Mouse (Mus musculus): ENCODE measurements around the gene Gpr155. TPM values are rescaled to one million over a fixed set of nuclear protein-coding genes. Genes with fewer than 3 reads are reported as not detected.

Gene Gpr155
- 7.7 and 8.2 TPM in 2 replicates for polyA plus RNA-seq (2015; fragmentation: Nextera tagmentation; extraction: Ambion mirVana)

GRCm38 (mm10) chr2:73386356-73387046, at the start of gene Gpr155:
Gene Gpr155, minus strand, starts transcription at chr2:73386572.
- Histone ChIP-seq H3K4me3 (ENCODE audit: low read length) (peak within 1 kb of the TSS; percentile 59), H3K36me3 (ENCODE audit: insufficient read depth, low read length) (no peaks in the 10 kb centered on the region), H3K4me2 (replicated peaks; ENCODE audit: low read depth, low read length) (peak within 1 kb of the TSS; percentile 74), H3K9ac (replicated peaks; ENCODE audit: low read length) (peak within 1 kb of the TSS; percentile 59), H3K9me3 (ENCODE audit: low read length) (no peaks in the 10 kb centered on the region), H3K4me1 (ENCODE audit: insufficient read depth, low read length) (peaks cover 10% of the 10 kb centered on the region), H3K27me3 (ENCODE audit: insufficient read depth, low read length) (no peaks in the 10 kb centered on the region), H3K27ac (ENCODE audit: low read length) (peak within 1 kb of the TSS; percentile 67)
- peak; percentile 99 for ATAC-seq (ENCODE audit: low FRiP score, low TSS enrichment)
- under 1% methylated on average over 44 of the region's 44 CpGs for WGBS

DNA sequence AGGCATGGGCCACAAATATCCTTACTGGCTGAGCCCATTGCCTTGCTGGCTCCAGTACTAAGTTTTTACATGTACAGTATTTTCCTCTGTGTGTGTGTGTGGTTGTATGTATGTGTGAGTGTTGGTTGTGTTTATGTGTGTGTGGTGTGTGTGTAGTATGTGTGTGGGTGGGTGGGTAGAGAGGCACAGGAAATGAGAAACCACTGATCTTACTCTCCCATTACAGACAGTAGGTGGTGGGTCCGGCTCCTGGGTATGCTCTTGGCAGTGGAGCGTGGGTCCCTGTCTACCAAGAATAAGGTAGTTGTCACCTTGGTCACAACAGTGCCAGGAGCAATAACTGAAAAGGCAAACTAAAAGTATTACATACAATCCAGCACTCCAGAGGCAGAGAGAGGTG, 49.5 kb upstream of the Gpr155 start:
- Histone ChIP-seq H3K4me2 (replicated peaks; ENCODE audit: low read depth, low read length) (no peak overlapping the region), H3K9me3 (ENCODE audit: low read length) (no peaks in the 10 kb centered on the region), H3K4me3 (ENCODE audit: low read length) (no peak overlapping the region), H3K9ac (replicated peaks; ENCODE audit: low read length) (no peak overlapping the region), H3K4me1 (ENCODE audit: insufficient read depth, low read length) (0 out of 2 replicates have a peak, but pooled peaks cover 3% of the 10 kb centered on the region), H3K36me3 (ENCODE audit: insufficient read depth, low read length) (peaks cover 35% of the 10 kb centered on the region), H3K27me3 (ENCODE audit: insufficient read depth, low read length) (no peaks in the 10 kb centered on the region), H3K27ac (ENCODE audit: low read length) (no peak overlapping the region)
- no peak for ATAC-seq (ENCODE audit: low FRiP score, low TSS enrichment)
- WGBS, result 89% methylated on average over 2 of the region's 2 CpGs

- peak; percentile 69; the same call in 1 of the 2 replicates for ATAC-seq (ENCODE audit: low FRiP score, low TSS enrichment)
- no peaks in the 10 kb centered on the region for H3K27me3 ChIP-seq (ENCODE audit: insufficient read depth, low read length)
- 24% methylated on average over 14 of the region's 14 CpGs for WGBS
- H3K4me3 ChIP-seq (ENCODE audit: low read length), result peak overlapping the region; percentile 21; the same call in 1 of the 2 replicates
- H3K4me2 ChIP-seq (replicated peaks; ENCODE audit: low read depth, low read length), result peak overlapping the region; percentile 42
- H3K27ac ChIP-seq (ENCODE audit: low read length), result peak overlapping the region; percentile 51; the same call in 1 of the 2 replicates
- peaks cover 18% of the 10 kb centered on the region for H3K36me3 ChIP-seq (ENCODE audit: insufficient read depth, low read length)
- no peaks in the 10 kb centered on the region for H3K9me3 ChIP-seq (ENCODE audit: low read length)
- H3K9ac ChIP-seq (replicated peaks; ENCODE audit: low read length), result peak overlapping the region; percentile 31; the same call in 1 of the 2 replicates
- 0 out of 2 replicates have a peak, but pooled peaks cover 3% of the 10 kb centered on the region for H3K4me1 ChIP-seq (ENCODE audit: insufficient read depth, low read length)
Observed at GRCm38 (mm10) chr2:73431959-73432396, 45.6 kb upstream of the Gpr155 start.

- ATAC-seq (ENCODE audit: low FRiP score, low TSS enrichment), result no peak
- peaks cover 7% of the 10 kb centered on the region for H3K36me3 ChIP-seq (ENCODE audit: insufficient read depth, low read length)
- WGBS, result 70% methylated on average over 21 of the region's 21 CpGs
- no peak overlapping the region for H3K4me2 ChIP-seq (replicated peaks; ENCODE audit: low read depth, low read length)
- no peak overlapping the region for H3K27ac ChIP-seq (ENCODE audit: low read length)
- H3K9me3 ChIP-seq (ENCODE audit: low read length), result no peaks in the 10 kb centered on the region
- H3K9ac ChIP-seq (replicated peaks; ENCODE audit: low read length), result no peak overlapping the region
- H3K27me3 ChIP-seq (ENCODE audit: insufficient read depth, low read length), result no peaks in the 10 kb centered on the region
- H3K4me3 ChIP-seq (ENCODE audit: low read length), result no peak overlapping the region
- 0 out of 2 replicates have a peak, but pooled peaks cover 3% of the 10 kb centered on the region for H3K4me1 ChIP-seq (ENCODE audit: insufficient read depth, low read length)
Observed at GRCm38 (mm10) chr2:73428803-73429468, 42.6 kb upstream of the Gpr155 start.

DNA sequence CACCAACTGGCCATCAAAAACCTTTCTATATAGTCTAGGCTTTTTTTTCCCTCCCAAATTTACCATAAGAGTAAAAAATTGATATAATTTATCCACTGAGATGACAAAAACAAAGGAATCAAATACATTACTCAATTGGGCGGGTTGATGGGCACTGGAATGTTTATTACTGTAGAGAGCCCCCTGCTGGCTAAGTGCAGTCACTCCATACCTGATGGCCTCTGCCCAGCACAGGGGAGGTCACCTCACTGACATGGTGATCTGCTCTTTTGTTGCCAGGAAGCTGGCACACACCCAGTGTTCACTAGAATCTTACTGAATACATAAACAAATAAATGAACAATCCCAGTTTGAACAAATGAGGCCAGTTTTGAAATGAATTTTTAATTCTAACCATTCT, 40.9 kb upstream of the Gpr155 start:
- no peak for ATAC-seq (ENCODE audit: low FRiP score, low TSS enrichment)
- no peaks in the 10 kb centered on the region for H3K27me3 ChIP-seq (ENCODE audit: insufficient read depth, low read length)
- WGBS, result 43% methylated on average over 1 of the region's 1 CpGs

DNA sequence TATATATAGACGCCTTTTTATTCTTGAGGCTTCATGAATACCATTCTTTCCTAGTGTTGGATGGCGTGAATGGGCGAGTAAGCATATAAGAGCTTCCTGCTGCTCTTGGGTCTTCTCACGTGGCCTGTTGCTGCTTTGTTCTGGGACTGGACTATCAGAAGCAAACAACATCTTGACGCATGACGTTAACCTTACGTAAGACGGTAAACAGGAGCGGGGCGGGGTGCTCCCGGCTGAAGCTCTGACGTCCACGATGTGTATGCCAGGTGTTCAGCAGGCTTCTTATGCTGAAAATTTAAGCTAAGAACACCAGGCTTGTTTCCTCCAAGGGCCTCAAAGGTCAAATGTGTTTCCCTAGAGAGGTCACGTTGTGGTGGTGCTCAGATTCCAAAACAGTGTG, 39.5 kb upstream of the Gpr155 start:
- Histone ChIP-seq H3K9me3 (ENCODE audit: low read length) (no peaks in the 10 kb centered on the region), H3K9ac (replicated peaks; ENCODE audit: low read length) (no peak overlapping the region), H3K27ac (ENCODE audit: low read length) (no peak overlapping the region), H3K4me2 (replicated peaks; ENCODE audit: low read depth, low read length) (no peak overlapping the region), H3K4me1 (ENCODE audit: insufficient read depth, low read length) (no peaks in the 10 kb centered on the region), H3K4me3 (ENCODE audit: low read length) (no peak overlapping the region), H3K36me3 (ENCODE audit: insufficient read depth, low read length) (no peaks in the 10 kb centered on the region), H3K27me3 (ENCODE audit: insufficient read depth, low read length) (no peaks in the 10 kb centered on the region)
- WGBS, result 73% methylated on average over 14 of the region's 14 CpGs
- ATAC-seq (ENCODE audit: low FRiP score, low TSS enrichment), result no peak

More for the DNA sequence above, 40.9 kb upstream of the Gpr155 start:
- Histone ChIP-seq H3K36me3 (ENCODE audit: insufficient read depth, low read length) (no peaks in the 10 kb centered on the region), H3K4me2 (replicated peaks; ENCODE audit: low read depth, low read length) (no peak overlapping the region), H3K27ac (ENCODE audit: low read length) (no peak overlapping the region), H3K9ac (replicated peaks; ENCODE audit: low read length) (no peak overlapping the region), H3K9me3 (ENCODE audit: low read length) (no peaks in the 10 kb centered on the region), H3K4me3 (ENCODE audit: low read length) (no peak overlapping the region), H3K4me1 (ENCODE audit: insufficient read depth, low read length) (0 out of 2 replicates have a peak, but pooled peaks cover 3% of the 10 kb centered on the region)

GRCm38 (mm10) chr2:73419730-73420129, 33.4 kb upstream of the Gpr155 start:
- Histone ChIP-seq H3K4me1 (ENCODE audit: insufficient read depth, low read length) (no peaks in the 10 kb centered on the region), H3K27me3 (ENCODE audit: insufficient read depth, low read length) (no peaks in the 10 kb centered on the region), H3K36me3 (ENCODE audit: insufficient read depth, low read length) (no peaks in the 10 kb centered on the region), H3K9me3 (ENCODE audit: low read length) (no peaks in the 10 kb centered on the region), H3K4me3 (ENCODE audit: low read length) (no peak overlapping the region), H3K27ac (ENCODE audit: low read length) (no peak overlapping the region), H3K9ac (replicated peaks; ENCODE audit: low read length) (no peak overlapping the region), H3K4me2 (replicated peaks; ENCODE audit: low read depth, low read length) (no peak overlapping the region)
- WGBS, result 75% methylated on average over 7 of the region's 7 CpGs
- no peak for ATAC-seq (ENCODE audit: low FRiP score, low TSS enrichment)

- WGBS, result 42% methylated on average over 4 of the region's 4 CpGs
Observed at GRCm38 (mm10) chr2:73419285-73419684, 32.9 kb upstream of the Gpr155 start.

GRCm38 (mm10) chr2:73415892-73416291, 29.5 kb upstream of the Gpr155 start:
- no peaks in the 10 kb centered on the region for H3K36me3 ChIP-seq (ENCODE audit: insufficient read depth, low read length)
- no peak overlapping the region for H3K4me3 ChIP-seq (ENCODE audit: low read length)
- ATAC-seq (ENCODE audit: low FRiP score, low TSS enrichment), result no peak
- no peaks in the 10 kb centered on the region for H3K27me3 ChIP-seq (ENCODE audit: insufficient read depth, low read length)
- no peak overlapping the region for H3K4me2 ChIP-seq (replicated peaks; ENCODE audit: low read depth, low read length)
- no peak overlapping the region for H3K27ac ChIP-seq (ENCODE audit: low read length)
- WGBS, result 42% methylated on average over 5 of the region's 5 CpGs
- H3K9ac ChIP-seq (replicated peaks; ENCODE audit: low read length), result no peak overlapping the region
- H3K9me3 ChIP-seq (ENCODE audit: low read length), result no peaks in the 10 kb centered on the region
- no peaks in the 10 kb centered on the region for H3K4me1 ChIP-seq (ENCODE audit: insufficient read depth, low read length)

More at GRCm38 (mm10) chr2:73419285-73419684, 32.9 kb upstream of the Gpr155 start:
- Histone ChIP-seq H3K36me3 (ENCODE audit: insufficient read depth, low read length) (no peaks in the 10 kb centered on the region), H3K9me3 (ENCODE audit: low read length) (no peaks in the 10 kb centered on the region), H3K4me3 (ENCODE audit: low read length) (no peak overlapping the region), H3K9ac (replicated peaks; ENCODE audit: low read length) (no peak overlapping the region), H3K27me3 (ENCODE audit: insufficient read depth, low read length) (no peaks in the 10 kb centered on the region), H3K4me2 (replicated peaks; ENCODE audit: low read depth, low read length) (no peak overlapping the region), H3K4me1 (ENCODE audit: insufficient read depth, low read length) (no peaks in the 10 kb centered on the region), H3K27ac (ENCODE audit: low read length) (no peak overlapping the region)
- ATAC-seq (ENCODE audit: low FRiP score, low TSS enrichment), result no peak

GRCm38 (mm10) chr2:73410076-73410475, 23.7 kb upstream of the Gpr155 start:
- 95% methylated on average over 8 of the region's 8 CpGs for WGBS
- Histone ChIP-seq H3K27me3 (ENCODE audit: insufficient read depth, low read length) (no peaks in the 10 kb centered on the region), H3K9ac (replicated peaks; ENCODE audit: low read length) (no peak overlapping the region), H3K36me3 (ENCODE audit: insufficient read depth, low read length) (no peaks in the 10 kb centered on the region), H3K27ac (ENCODE audit: low read length) (no peak overlapping the region), H3K4me3 (ENCODE audit: low read length) (no peak overlapping the region), H3K9me3 (ENCODE audit: low read length) (no peaks in the 10 kb centered on the region), H3K4me1 (ENCODE audit: insufficient read depth, low read length) (no peaks in the 10 kb centered on the region), H3K4me2 (replicated peaks; ENCODE audit: low read depth, low read length) (no peak overlapping the region)
- ATAC-seq (ENCODE audit: low FRiP score, low TSS enrichment), result no peak

Data from kidney, embryonic 16.5 days (tissue).